Mouse (Mus musculus) thymus, postnatal 4 days (tissue): ENCODE data around the gene Afap1l2.
A peak's percentile ranks its signal among the peaks of the same experiment; 100 is the strongest.

ENCODE experiments used
- DNase-seq: peaks from one replicate; pipeline ENCODE4 v3.0.0; 2021

Gene Afap1l2

GRCm38 (mm10) chr19:57007781-57008710, at the start of gene Afap1l2:
Gene Afap1l2 (minus strand): TSS chr19:57008228.
- DNase-seq = peak; percentile 36

- no peak for DNase-seq
Measured at GRCm38 (mm10) chr19:57057568-57057967, 49.5 kb upstream of the Afap1l2 start.

GRCm38 (mm10) chr19:57055215-57056120, 47.4 kb upstream of the Afap1l2 start:
- DNase-seq = no peak

GRCm38 (mm10) chr19:57052959-57053358, 44.9 kb upstream of the Afap1l2 start:
- no peak for DNase-seq

- no peak for DNase-seq
Measured at GRCm38 (mm10) chr19:57052016-57052415, 44.0 kb upstream of the Afap1l2 start.

GRCm38 (mm10) chr19:57049592-57050090, 41.6 kb upstream of the Afap1l2 start:
- no peak for DNase-seq

- no peak for DNase-seq
Measured at GRCm38 (mm10) chr19:57047671-57048320, 39.8 kb upstream of the Afap1l2 start.

GRCm38 (mm10) chr19:57039258-57039657, 31.2 kb upstream of the Afap1l2 start:
- DNase-seq = peak; percentile 55

GRCm38 (mm10) chr19:57036860-57037259, 28.8 kb upstream of the Afap1l2 start:
- no peak for DNase-seq

- peak; percentile 75 for DNase-seq
Measured at GRCm38 (mm10) chr19:57031582-57031981, 23.6 kb upstream of the Afap1l2 start.

- DNase-seq = no peak
Measured at GRCm38 (mm10) chr19:57029461-57029860, 21.4 kb upstream of the Afap1l2 start.

GRCm38 (mm10) chr19:57028327-57029179, 20.5 kb upstream of the Afap1l2 start:
- no peak for DNase-seq

GRCm38 (mm10) chr19:57026501-57026900, 18.5 kb upstream of the Afap1l2 start:
- DNase-seq = no peak

GRCm38 (mm10) chr19:57017785-57018179, 9.8 kb upstream of the Afap1l2 start:
- DNase-seq = no peak

- no peak for DNase-seq
Measured at GRCm38 (mm10) chr19:57016995-57017784, 9.2 kb upstream of the Afap1l2 start.

- no peak for DNase-seq
Measured at GRCm38 (mm10) chr19:57014808-57015207, 6.8 kb upstream of the Afap1l2 start.

- no peak for DNase-seq
Measured at GRCm38 (mm10) chr19:57013271-57013677, 5.2 kb upstream of the Afap1l2 start.

GRCm38 (mm10) chr19:57012068-57012467, 4.0 kb upstream of the Afap1l2 start:
- no peak for DNase-seq

- no peak for DNase-seq
Measured at GRCm38 (mm10) chr19:57010064-57010463, 2.0 kb upstream of the Afap1l2 start.

- DNase-seq = no peak
Measured at GRCm38 (mm10) chr19:57009653-57010052, 1.6 kb upstream of the Afap1l2 start.

GRCm38 (mm10) chr19:57007291-57007690, 737 bp downstream of the Afap1l2 start:
- DNase-seq = no peak
